Mouse (Mus musculus) activated CD4-positive, CD25-positive, alpha-beta regulatory T cell, adult 4 months (primary cell): ENCODE results near the gene Scaf11. TPM values are rescaled to one million over a fixed set of nuclear protein-coding genes. Genes with fewer than 3 reads are reported as not detected.

Experiments
- ATAC-seq: one replicate; pipeline ENCODE4 v1.8.0; 2017
- polyA plus RNA-seq, 2 experiments: library from polyadenylated mRNA; unstranded; fragments of 100-300 nt; shearing (Covaris generic); gene quantifications; one replicate each; pipeline ENCODE4 v1.2.1; 2017

Scaf11 gene
- polyA plus RNA-seq, 2 experiments from 2014 or later, result 39.8 to 46.8 TPM

DNA sequence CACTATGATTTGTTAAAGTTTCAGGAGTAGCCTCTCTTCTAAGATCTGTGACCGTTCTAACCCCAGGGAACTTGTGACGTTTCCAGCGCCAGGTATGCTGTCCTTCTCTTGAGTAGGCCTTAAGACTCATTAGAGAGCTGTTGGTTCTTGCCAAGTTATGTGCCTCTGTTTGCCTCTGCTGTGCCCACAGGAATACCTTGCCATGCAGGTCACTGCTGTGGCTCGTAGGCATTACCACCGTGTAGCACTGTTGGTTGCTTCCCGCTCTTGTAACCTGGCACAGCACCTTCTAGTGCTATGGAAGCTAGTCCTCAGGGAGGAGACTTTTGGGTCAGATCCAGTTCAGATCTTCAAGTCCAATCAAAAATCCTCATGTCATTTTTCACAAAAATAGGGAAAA lies 65.6 kb downstream of the Scaf11 start:
- ATAC-seq, result no peak

GRCm38 (mm10) chr15:96392878-96393277 lies 67.8 kb downstream of the Scaf11 start:
- no peak for ATAC-seq

- no peak for ATAC-seq
Measured at GRCm38 (mm10) chr15:96388565-96388964, 72.1 kb downstream of the Scaf11 start.

DNA sequence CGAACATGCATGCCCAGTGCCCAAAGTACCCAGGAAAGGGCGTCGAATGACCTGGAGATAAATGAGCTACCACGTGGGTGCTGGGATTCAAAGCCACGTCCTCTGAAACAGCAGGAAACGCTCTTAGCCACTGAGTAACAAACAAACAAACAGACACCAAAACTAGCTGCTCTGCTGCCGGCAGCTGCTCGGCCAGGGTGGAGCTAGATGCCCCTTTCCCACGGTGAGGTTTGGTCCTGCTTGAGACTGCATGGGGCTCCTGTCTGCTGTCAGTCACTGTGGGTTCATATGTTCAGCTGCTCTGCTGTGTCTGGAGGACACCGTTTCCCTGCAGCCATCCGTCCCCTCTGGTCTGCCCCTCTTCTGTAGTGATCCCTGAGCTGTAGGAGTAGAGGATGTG lies 78.4 kb downstream of the Scaf11 start:
- no peak for ATAC-seq

DNA sequence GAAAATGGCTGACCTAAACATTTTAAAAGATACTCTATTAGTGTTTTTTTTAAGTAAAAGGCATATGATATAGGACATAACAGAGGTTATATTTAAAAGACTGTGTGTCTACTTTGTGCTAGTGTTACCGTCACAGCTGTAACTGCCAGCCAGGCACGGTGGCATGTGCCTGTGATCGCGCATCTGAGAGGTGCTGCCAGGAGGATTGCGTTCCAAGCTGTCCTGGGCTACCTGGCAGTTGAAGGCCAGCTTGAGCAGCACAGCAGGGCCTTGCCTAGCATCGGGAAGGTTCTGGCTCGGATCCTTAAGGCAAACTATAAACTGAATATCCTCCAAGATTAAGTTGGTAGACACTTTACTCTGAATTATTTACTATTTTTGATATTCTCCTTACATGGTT lies 82.9 kb downstream of the Scaf11 start:
- no peak for ATAC-seq

DNA sequence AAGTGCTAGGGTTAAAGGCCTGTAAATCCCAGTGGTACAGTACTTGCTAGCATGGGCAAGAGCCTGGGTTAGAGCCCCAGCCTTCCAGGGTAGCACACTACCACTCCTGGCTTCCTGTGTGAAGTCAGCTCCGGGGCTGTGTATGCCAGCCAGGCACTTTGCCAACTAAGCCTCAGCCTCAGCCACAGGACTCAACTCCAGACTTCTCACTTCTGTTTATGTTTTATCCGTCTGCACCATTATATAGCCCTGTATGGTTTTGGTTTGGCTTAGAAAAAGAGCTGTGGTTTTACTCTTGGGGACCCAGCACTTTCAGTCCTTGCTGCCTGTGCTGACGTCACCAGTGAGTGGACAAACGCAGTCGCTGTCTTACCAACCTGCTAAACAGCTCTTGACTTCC lies 83.4 kb downstream of the Scaf11 start:
- no peak for ATAC-seq

- no peak for ATAC-seq
Measured at GRCm38 (mm10) chr15:96376214-96376613, 84.4 kb downstream of the Scaf11 start.

- ATAC-seq, result no peak
Measured at GRCm38 (mm10) chr15:96373161-96373560, 87.5 kb downstream of the Scaf11 start.

GRCm38 (mm10) chr15:96372628-96373027 lies 88.0 kb downstream of the Scaf11 start:
- no peak for ATAC-seq

GRCm38 (mm10) chr15:96371311-96371710 lies 89.3 kb downstream of the Scaf11 start:
- ATAC-seq, result no peak

DNA sequence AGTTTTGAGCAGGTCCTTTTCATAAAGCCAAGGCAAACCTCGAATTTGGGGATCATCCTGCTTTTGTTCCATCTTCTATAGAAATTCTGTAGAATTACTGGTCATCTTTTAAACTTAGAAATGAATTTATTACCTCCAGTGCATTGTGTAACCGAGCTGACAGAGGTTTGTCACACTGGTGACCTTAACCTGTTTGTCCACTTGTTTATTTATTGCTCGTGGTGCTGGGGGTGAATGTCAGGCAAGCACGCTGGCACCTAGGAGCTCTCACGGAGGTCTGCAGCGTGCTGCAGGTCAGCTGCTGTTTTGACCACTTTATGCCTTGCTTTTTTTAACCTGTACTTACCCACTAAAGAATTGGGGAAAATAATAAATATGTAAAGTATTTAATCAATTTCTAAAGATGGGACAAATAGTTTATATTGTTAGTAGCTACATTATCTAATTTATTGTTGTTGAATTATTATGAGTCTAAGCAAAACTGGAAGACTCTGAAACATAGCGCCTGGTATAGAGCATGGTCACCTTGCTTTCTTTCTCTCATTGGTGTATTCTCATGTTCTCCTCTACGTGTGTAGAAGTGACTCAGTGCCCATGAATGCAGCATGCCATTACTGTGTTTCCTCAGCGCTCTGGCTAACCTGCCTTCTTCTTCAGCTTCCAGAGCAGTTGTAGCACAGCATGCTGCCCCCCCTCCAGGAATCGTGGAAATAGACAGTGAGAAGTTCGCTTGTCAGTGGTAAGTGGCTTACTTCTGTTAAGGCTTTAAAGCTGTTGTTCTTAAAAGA lies 94.3 kb downstream of the Scaf11 start:
- no peak for ATAC-seq

DNA sequence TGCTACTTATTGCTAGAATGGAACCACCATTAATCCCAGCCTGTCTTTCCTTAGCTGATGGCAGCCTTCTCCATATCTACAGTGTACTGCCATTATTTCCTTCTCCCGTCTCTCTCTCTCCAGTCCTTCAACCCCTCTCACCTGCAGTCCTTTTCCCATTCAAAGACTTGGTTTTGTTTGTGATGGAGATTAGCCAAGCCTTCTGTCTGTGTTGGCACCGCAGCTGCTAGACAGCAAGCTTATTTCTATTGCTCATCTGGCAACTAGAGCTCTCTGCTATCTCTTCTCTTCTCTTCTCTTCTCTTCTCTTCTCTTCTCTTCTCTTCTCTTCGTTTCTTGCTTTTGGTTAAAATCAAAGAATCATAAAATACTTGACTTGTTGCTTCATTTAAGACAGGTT lies 95.3 kb downstream of the Scaf11 start:
- no peak for ATAC-seq

Other genes with a start within 250 kb of the Scaf11 start
- gene Arid2, start 173.3 kb downstream of the Scaf11 start, polyA plus RNA-seq, result 10 to 100 TPM; 16.6 to 21.0 TPM
- 10 to 100 TPM; 55.8 to 63.4 TPM for gene Slc38a1, start 182.1 kb upstream of the Scaf11 start, polyA plus RNA-seq
- 10 to 100 TPM; 36.1 to 47.0 TPM for gene Slc38a2, start 238.9 kb upstream of the Scaf11 start, polyA plus RNA-seq